Mouse (Mus musculus): ENCODE measurements around the gene Olfr1329. TPM values are rescaled to one million over a fixed set of nuclear protein-coding genes. Genes with fewer than 3 reads are reported as not detected.

The Olfr1329 gene
- polyA plus RNA-seq, 1 experiment from 2014 or later: not detected

Other genes starting within 250 kb of the Olfr1329 start
- gene Olfr1342, start 224.7 kb downstream of the Olfr1329 start, polyA plus RNA-seq (2014; fragmentation: Nextera tagmentation; extraction: Ambion mirVana): 0.08 and 0.09 TPM in 2 replicates
- gene Olfr1341, start 213.9 kb downstream of the Olfr1329 start, polyA plus RNA-seq (2014; fragmentation: Nextera tagmentation; extraction: Ambion mirVana): not detected in 2 replicates
- not detected in 2 replicates for gene Olfr1340, start 197.3 kb downstream of the Olfr1329 start, polyA plus RNA-seq (2014; fragmentation: Nextera tagmentation; extraction: Ambion mirVana)
- gene Olfr1339, start 185.3 kb downstream of the Olfr1329 start, polyA plus RNA-seq (2014; fragmentation: Nextera tagmentation; extraction: Ambion mirVana): 0.12 and 0.17 TPM in 2 replicates
- gene Olfr1338, start 158.7 kb downstream of the Olfr1329 start, polyA plus RNA-seq (2014; fragmentation: Nextera tagmentation; extraction: Ambion mirVana): not detected in 2 replicates
- gene Olfr1337, start 134.9 kb downstream of the Olfr1329 start, polyA plus RNA-seq (2014; fragmentation: Nextera tagmentation; extraction: Ambion mirVana): not detected in 2 replicates
- not detected in 2 replicates for gene Olfr1335, start 107.5 kb downstream of the Olfr1329 start, polyA plus RNA-seq (2014; fragmentation: Nextera tagmentation; extraction: Ambion mirVana)
- not detected in 2 replicates for gene Olfr1333, start 81.2 kb downstream of the Olfr1329 start, polyA plus RNA-seq (2014; fragmentation: Nextera tagmentation; extraction: Ambion mirVana)
- not detected in 2 replicates for gene Olfr1331, start 52.8 kb downstream of the Olfr1329 start, polyA plus RNA-seq (2014; fragmentation: Nextera tagmentation; extraction: Ambion mirVana)
- gene Olfr1330, start 28.9 kb downstream of the Olfr1329 start, polyA plus RNA-seq (2014; fragmentation: Nextera tagmentation; extraction: Ambion mirVana): not detected in 2 replicates
- gene Olfr1328, start 21.1 kb upstream of the Olfr1329 start, polyA plus RNA-seq (2014; fragmentation: Nextera tagmentation; extraction: Ambion mirVana): not detected in 2 replicates
- gene Lao1, start 44.1 kb upstream of the Olfr1329 start, polyA plus RNA-seq (2014; fragmentation: Nextera tagmentation; extraction: Ambion mirVana): not detected in 2 replicates
- 171 and 181 TPM in 2 replicates for gene Slc2a1, start 191.2 kb upstream of the Olfr1329 start, polyA plus RNA-seq (2014; fragmentation: Nextera tagmentation; extraction: Ambion mirVana)